Mouse (Mus musculus) liver, embryonic 12.5 days (tissue): ENCODE results near the gene Klf12. TPM values are rescaled to one million over a fixed set of nuclear protein-coding genes. Genes with fewer than 3 reads are reported as not detected.
A peak's percentile ranks its signal among the peaks of the same experiment; 100 is the strongest.

Source experiments
- ATAC-seq: fragments of 200-750 bp; cut with Nextera tagmentation; 2 replicates; pipeline ENCODE4 v1.8.0; 2017; ENCODE audit warnings: moderate number of reproducible peaks, mild to moderate bottlenecking, moderate library complexity
- H3K27ac ChIP-seq: fragments of 300-500 bp; sonication (generic); 2 replicates; pipeline ENCODE4 v1.5.1; 2016; ENCODE audit warnings: mild to moderate bottlenecking
- H3K27me3 ChIP-seq: fragments of 300-500 bp; sonication (generic); replicated peaks from 2 replicates; pipeline ENCODE4 v1.6.1; 2016; ENCODE audit warnings: mild to moderate bottlenecking, moderate library complexity
- H3K36me3 ChIP-seq: fragments of 300-500 bp; sonication (generic); 2 replicates; pipeline ENCODE4 v1.6.1; 2016; ENCODE audit warnings: mild to moderate bottlenecking, moderate library complexity
- H3K4me1 ChIP-seq: fragments of 300-500 bp; sonication (generic); 2 replicates; pipeline ENCODE4 v1.6.1; 2016
- H3K4me2 ChIP-seq: fragments of 300-500 bp; sonication (generic); 2 replicates; pipeline ENCODE4 v1.6.1; 2016; ENCODE audit warnings: mild to moderate bottlenecking, moderate library complexity
- H3K4me3 ChIP-seq: fragments of 300-500 bp; sonication (generic); 2 replicates; pipeline ENCODE4 v1.5.1; 2016; ENCODE audit warnings: mild to moderate bottlenecking, moderate library complexity
- H3K9ac ChIP-seq: fragments of 300-500 bp; sonication (generic); 2 replicates; pipeline ENCODE4 v1.6.1; 2016; ENCODE audit warnings: mild to moderate bottlenecking, moderate library complexity
- H3K9me3 ChIP-seq: fragments of 300-500 bp; sonication (generic); replicated peaks from 2 replicates; pipeline ENCODE4 v1.6.1; 2016; ENCODE audit warnings: mild to moderate bottlenecking, moderate library complexity
- WGBS: fragments of 180-500 bp; shearing (Covaris S2); methylation state at CpG from one replicate; pipeline ENCODE4 v1.1.7; 2016; ENCODE audit not compliant: insufficient replicate concordance; 5-methylcytosine and 5-hydroxymethylcytosine counted together
- polyA plus RNA-seq: library from polyadenylated mRNA; unstranded; fragments of >200 nt; fragmentation: Nextera tagmentation; extraction: Ambion mirVana; gene quantifications from 2 replicates; pipeline ENCODE4 v1.2.1, GENCODE M21; 2016

Klf12 gene
- 5.4 and 6.7 TPM in 2 replicates for polyA plus RNA-seq

GRCm38 (mm10) chr14:100284119-100284860 lies at the start of gene Klf12:
Gene Klf12, minus strand, starts transcription at chr14:100284679.
- peaks cover 47% of the 10 kb centered on the region for H3K27me3 ChIP-seq
- under 1% methylated on average over 38 of the region's 40 CpGs for WGBS

GRCm38 (mm10) chr14:100333369-100333768 lies 48.9 kb upstream of the Klf12 start:
- Histone ChIP-seq H3K36me3 (no peaks in the 10 kb centered on the region), H3K9me3 (no peaks in the 10 kb centered on the region), H3K27ac (no peak overlapping the region), H3K9ac (no peak overlapping the region), H3K4me1 (no peaks in the 10 kb centered on the region), H3K4me3 (no peak overlapping the region), H3K27me3 (no peaks in the 10 kb centered on the region), H3K4me2 (no peak overlapping the region)
- no peak for ATAC-seq
- WGBS: 67% methylated on average over 2 of the region's 2 CpGs

More at GRCm38 (mm10) chr14:100284119-100284860, at the start of gene Klf12:
- Histone ChIP-seq H3K4me3 (peak within 1 kb of the TSS; percentile 55), H3K27ac (peak within 1 kb of the TSS; percentile 74), H3K36me3 (no peaks in the 10 kb centered on the region), H3K4me1 (peaks cover 13% of the 10 kb centered on the region; the same call in 1 of the 2 replicates), H3K4me2 (peak within 1 kb of the TSS; percentile 71), H3K9me3 (no peaks in the 10 kb centered on the region), H3K9ac (peak within 1 kb of the TSS; percentile 51)
- peak; percentile 54 for ATAC-seq

DNA sequence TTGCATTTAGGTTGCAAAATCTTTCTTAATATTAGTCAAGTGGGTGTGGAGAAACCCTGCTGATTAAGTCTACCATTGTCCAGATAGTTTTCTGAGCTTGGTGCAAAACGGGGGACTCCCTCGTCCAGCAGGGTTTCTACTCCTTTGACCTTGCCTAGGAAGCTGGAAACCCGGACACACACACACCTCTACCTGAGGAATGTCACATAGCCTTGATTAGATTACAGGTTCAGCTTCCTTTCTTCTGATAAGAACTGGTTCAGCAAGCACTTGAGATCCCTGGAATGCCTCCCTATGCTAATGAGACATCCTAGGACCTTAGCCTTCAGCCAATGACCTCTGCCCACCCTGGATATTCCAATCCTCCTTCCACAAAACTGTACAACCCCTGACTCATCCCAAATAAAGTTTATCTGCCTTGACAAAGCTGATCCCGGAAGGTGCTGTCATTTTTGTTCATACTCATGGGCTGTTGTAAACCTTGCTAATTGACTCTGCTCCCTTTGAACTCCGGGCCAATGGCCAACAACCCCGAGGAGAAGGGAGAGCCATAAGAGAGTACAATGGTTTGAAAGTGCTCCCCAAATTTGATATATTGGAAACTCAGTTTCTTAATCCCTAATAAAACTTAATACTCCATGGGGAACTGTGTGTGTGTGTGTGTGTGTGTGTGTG lies 44.3 kb upstream of the Klf12 start:
- Histone ChIP-seq H3K4me2 (no peak overlapping the region), H3K4me3 (no peak overlapping the region), H3K27ac (no peak overlapping the region), H3K9ac (no peak overlapping the region), H3K36me3 (no peaks in the 10 kb centered on the region), H3K4me1 (no peaks in the 10 kb centered on the region), H3K27me3 (no peaks in the 10 kb centered on the region), H3K9me3 (no peaks in the 10 kb centered on the region)
- 52% methylated on average over 6 of the region's 6 CpGs for WGBS
- ATAC-seq: no peak

DNA sequence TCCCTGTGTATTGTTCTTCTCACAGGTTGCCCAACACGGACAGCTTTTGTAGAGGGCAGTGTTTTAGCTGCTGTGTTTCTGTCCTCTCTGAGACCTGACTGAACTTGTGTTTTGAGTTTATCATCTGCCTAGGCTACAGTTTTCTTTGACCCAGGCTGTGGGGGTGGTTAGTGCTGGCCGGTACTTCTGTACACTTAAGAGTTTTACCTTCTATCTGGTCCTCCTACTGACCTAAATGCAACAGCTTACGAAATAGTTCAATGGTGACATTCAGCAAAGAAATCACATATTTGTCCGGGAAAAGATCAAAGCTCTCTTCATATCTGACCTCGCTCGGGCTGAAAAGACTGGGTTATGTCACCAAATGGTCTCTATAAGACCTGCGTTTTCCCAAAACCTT lies 39.8 kb upstream of the Klf12 start:
- peak; percentile 55 for ATAC-seq
- Histone ChIP-seq H3K27ac (peak overlapping the region; percentile 25; the same call in 1 of the 2 replicates), H3K27me3 (no peaks in the 10 kb centered on the region), H3K4me3 (no peak overlapping the region), H3K36me3 (no peaks in the 10 kb centered on the region), H3K9ac (no peak overlapping the region), H3K4me2 (no peak overlapping the region), H3K9me3 (no peaks in the 10 kb centered on the region), H3K4me1 (no peaks in the 10 kb centered on the region)
- 59% methylated on average over 7 of the region's 7 CpGs for WGBS

- Histone ChIP-seq H3K9ac (no peak overlapping the region), H3K9me3 (no peaks in the 10 kb centered on the region), H3K36me3 (no peaks in the 10 kb centered on the region), H3K4me3 (no peak overlapping the region), H3K4me1 (no peaks in the 10 kb centered on the region), H3K27me3 (no peaks in the 10 kb centered on the region), H3K4me2 (no peak overlapping the region), H3K27ac (no peak overlapping the region)
- 64% methylated on average over 6 of the region's 6 CpGs for WGBS
- no peak for ATAC-seq
Measured at GRCm38 (mm10) chr14:100322012-100322411, 37.5 kb upstream of the Klf12 start.

- Histone ChIP-seq H3K27ac (no peak overlapping the region), H3K9me3 (no peaks in the 10 kb centered on the region), H3K4me1 (no peaks in the 10 kb centered on the region), H3K36me3 (no peaks in the 10 kb centered on the region), H3K27me3 (no peaks in the 10 kb centered on the region), H3K9ac (no peak overlapping the region), H3K4me3 (no peak overlapping the region), H3K4me2 (no peak overlapping the region)
- 47% methylated on average over 4 of the region's 4 CpGs for WGBS
- ATAC-seq: no peak
Measured at GRCm38 (mm10) chr14:100316780-100317179, 32.3 kb upstream of the Klf12 start.

- Histone ChIP-seq H3K4me2 (no peak overlapping the region), H3K27me3 (no peaks in the 10 kb centered on the region), H3K27ac (no peak overlapping the region), H3K9me3 (no peaks in the 10 kb centered on the region), H3K4me1 (no peaks in the 10 kb centered on the region), H3K9ac (no peak overlapping the region), H3K36me3 (no peaks in the 10 kb centered on the region), H3K4me3 (no peak overlapping the region)
- ATAC-seq: no peak
- WGBS: 69% methylated on average over 4 of the region's 4 CpGs
Measured at GRCm38 (mm10) chr14:100314099-100314498, 29.6 kb upstream of the Klf12 start.

DNA sequence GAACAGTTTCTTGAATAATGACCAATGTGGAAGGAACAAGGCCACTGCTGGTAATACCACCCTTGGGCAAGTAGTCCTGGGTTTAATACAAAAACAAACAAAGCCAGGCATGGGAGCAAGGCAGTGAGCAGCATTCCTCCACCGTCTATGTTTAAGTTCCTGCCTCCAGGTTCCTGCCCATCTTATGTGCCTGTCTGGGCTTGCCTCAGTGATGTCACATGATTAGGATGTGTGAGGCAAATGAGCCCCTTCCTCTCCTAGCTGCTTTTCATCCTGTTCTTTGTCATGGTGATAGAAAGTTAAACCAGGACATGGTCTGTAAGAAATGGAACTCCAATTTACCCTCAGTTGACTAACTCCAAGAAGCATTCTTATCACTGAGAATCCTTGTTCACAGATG lies 16.4 kb upstream of the Klf12 start:
- 63% methylated on average over 1 of the region's 1 CpGs for WGBS
- H3K4me1 ChIP-seq: no peaks in the 10 kb centered on the region
- no peak overlapping the region for H3K4me2 ChIP-seq
- no peaks in the 10 kb centered on the region for H3K9me3 ChIP-seq
- H3K9ac ChIP-seq: no peak overlapping the region
- no peaks in the 10 kb centered on the region for H3K27me3 ChIP-seq
- no peaks in the 10 kb centered on the region for H3K36me3 ChIP-seq
- no peak overlapping the region for H3K4me3 ChIP-seq
- no peak for ATAC-seq
- H3K27ac ChIP-seq: no peak overlapping the region

DNA sequence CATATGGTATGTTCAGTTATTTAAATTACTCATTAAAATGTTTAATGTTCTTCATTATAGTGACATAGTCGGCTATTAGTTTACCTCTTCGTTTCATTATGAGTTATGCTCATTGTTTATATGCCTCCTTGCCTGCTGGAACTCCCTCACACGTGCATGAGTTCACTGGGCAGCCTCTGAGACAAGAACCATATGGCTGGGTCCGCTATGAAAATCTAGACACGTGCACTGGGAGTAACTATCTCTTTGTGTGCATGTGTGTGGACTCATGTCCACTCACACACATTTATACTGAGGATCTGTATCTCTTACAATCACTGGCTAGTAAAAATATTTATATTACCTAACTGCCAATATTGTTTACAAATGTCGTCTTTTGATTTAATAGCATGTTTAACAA lies 14.4 kb upstream of the Klf12 start:
- Histone ChIP-seq H3K4me3 (no peak overlapping the region), H3K36me3 (no peaks in the 10 kb centered on the region), H3K4me1 (no peaks in the 10 kb centered on the region), H3K9me3 (no peaks in the 10 kb centered on the region), H3K27ac (no peak overlapping the region), H3K4me2 (no peak overlapping the region), H3K27me3 (no peaks in the 10 kb centered on the region), H3K9ac (no peak overlapping the region)
- no peak for ATAC-seq
- WGBS: 67% methylated on average over 6 of the region's 6 CpGs

- H3K36me3 ChIP-seq: no peaks in the 10 kb centered on the region
- peak overlapping the region; percentile 55 for H3K4me3 ChIP-seq
- peaks cover 47% of the 10 kb centered on the region for H3K27me3 ChIP-seq
- H3K9me3 ChIP-seq: no peaks in the 10 kb centered on the region
- H3K4me2 ChIP-seq: peak overlapping the region; percentile 71
- peaks cover 13% of the 10 kb centered on the region; the same call in 1 of the 2 replicates for H3K4me1 ChIP-seq
- 7% methylated on average over 19 of the region's 19 CpGs for WGBS
- peak overlapping the region; percentile 60 for H3K27ac ChIP-seq
- ATAC-seq: no peak
- H3K9ac ChIP-seq: peak overlapping the region; percentile 31
Measured at GRCm38 (mm10) chr14:100286586-100287241, 2.2 kb upstream of the Klf12 start.

DNA sequence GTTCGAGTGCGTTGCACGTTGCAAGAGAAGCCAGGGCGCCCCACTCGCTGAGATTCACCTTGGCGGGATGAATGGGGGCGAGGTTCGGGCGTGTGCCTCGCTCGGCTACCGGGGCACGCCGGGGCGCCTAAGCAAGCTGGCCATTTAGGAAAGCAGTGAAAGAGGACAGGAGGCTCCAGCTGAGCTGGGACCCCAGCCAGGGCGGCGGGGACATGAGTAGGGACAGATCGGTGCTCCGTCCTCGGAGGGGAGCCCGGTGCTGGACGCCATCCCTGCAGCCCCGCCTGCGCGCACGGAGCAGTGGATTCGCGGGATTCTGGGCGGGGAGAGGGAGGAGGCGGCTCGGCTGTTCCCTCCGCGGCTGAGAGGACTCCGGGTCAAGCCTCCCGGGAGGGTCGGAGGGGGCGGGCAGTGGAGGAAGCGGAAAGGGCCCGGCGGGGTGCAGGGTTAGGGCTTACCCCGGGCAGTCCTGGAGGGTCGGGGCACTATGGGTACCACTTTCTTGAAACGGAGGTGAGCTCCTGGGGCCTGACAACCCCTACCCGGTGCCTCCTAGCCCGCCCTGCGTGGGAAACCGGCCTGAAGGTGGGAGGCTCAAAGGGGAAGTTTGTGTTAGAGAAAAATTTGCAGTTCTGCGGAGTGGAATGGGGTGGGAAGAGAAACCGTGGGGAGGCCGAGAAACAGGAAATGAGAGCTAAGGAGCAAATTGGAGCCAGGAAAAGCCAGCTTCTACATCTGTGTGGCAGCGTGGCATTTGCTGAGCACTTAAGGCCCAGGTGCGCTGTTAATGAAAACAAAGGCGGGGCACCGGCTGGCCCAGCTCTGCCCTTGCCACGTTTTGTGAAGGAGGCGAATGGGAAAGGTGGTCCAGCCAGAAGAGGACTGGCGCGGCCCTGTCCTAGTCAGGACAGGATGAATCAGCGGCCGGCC lies 1.4 kb upstream of the Klf12 start:
- Histone ChIP-seq H3K4me1 (peaks cover 13% of the 10 kb centered on the region; the same call in 1 of the 2 replicates), H3K9me3 (no peaks in the 10 kb centered on the region), H3K27me3 (peaks cover 47% of the 10 kb centered on the region), H3K27ac (peak overlapping the region; percentile 74), H3K36me3 (no peaks in the 10 kb centered on the region), H3K4me3 (peak overlapping the region; percentile 55), H3K9ac (peak overlapping the region; percentile 31), H3K4me2 (peak overlapping the region; percentile 71)
- peak; percentile 57 for ATAC-seq
- under 1% methylated on average over 60 of the region's 60 CpGs for WGBS
